Mouse (Mus musculus) kidney, embryonic 16.5 days (tissue): Measurements from ENCODE around the gene Adra1d. TPM values are rescaled to one million over a fixed set of nuclear protein-coding genes. Genes with fewer than 3 reads are reported as not detected.
A peak's percentile ranks its signal among the peaks of the same experiment; 100 is the strongest.

Source experiments
- ATAC-seq: fragments of 200-750 bp; cut with Nextera tagmentation; 2 replicates; pipeline ENCODE4 v1.8.0; 2017; ENCODE audit warnings: moderate TSS enrichment; ENCODE audit not compliant: low FRiP score, low TSS enrichment
- H3K27ac ChIP-seq: fragments of 300-500 bp; sonication (generic); 2 replicates; pipeline ENCODE4 v1.5.1; 2014; ENCODE audit warnings: low read length
- H3K27me3 ChIP-seq: fragments of 300-500 bp; sonication (generic); 2 replicates; pipeline ENCODE4 v1.6.1; 2014; ENCODE audit warnings: low read length, control low read depth, mixed read lengths; ENCODE audit not compliant: insufficient read depth
- H3K36me3 ChIP-seq: fragments of 300-500 bp; sonication (generic); 2 replicates; pipeline ENCODE4 v1.6.1; 2014; ENCODE audit warnings: low read length, control low read depth, mixed read lengths; ENCODE audit not compliant: insufficient read depth
- H3K4me1 ChIP-seq: fragments of 300-500 bp; sonication (generic); 2 replicates; pipeline ENCODE4 v1.6.1; 2014; ENCODE audit warnings: low read length, control low read depth, mixed read lengths; ENCODE audit not compliant: insufficient read depth
- H3K4me2 ChIP-seq: fragments of 300-500 bp; sonication (generic); replicated peaks from 2 replicates; pipeline ENCODE4 v1.6.1; 2014; ENCODE audit warnings: low read depth, low read length
- H3K4me3 ChIP-seq: fragments of 300-500 bp; sonication (generic); 2 replicates; pipeline ENCODE4 v1.5.1; 2014; ENCODE audit warnings: mild to moderate bottlenecking, low read length
- H3K9ac ChIP-seq: fragments of 300-500 bp; sonication (generic); replicated peaks from 2 replicates; pipeline ENCODE4 v1.6.1; 2014; ENCODE audit warnings: low read length
- H3K9me3 ChIP-seq: fragments of 300-500 bp; sonication (generic); 2 replicates; pipeline ENCODE4 v1.6.1; 2016; ENCODE audit warnings: low read length, control low read depth
- WGBS: fragments of 180-500 bp; shearing (Covaris S2); extraction: QIAGEN DNeasy Blood & Tissue Kit; methylation state at CpG from one replicate; pipeline ENCODE4 v1.1.7; 2014; 5-methylcytosine and 5-hydroxymethylcytosine counted together
- polyA plus RNA-seq: library from polyadenylated mRNA; unstranded; fragments of >200 nt; fragmentation: Nextera tagmentation; extraction: Ambion mirVana; gene quantifications from 2 replicates; pipeline ENCODE4 v1.2.1, GENCODE M21; 2015

Gene Adra1d
- polyA plus RNA-seq, 1 experiment from 2014 or later, result 1.4 TPM

DNA sequence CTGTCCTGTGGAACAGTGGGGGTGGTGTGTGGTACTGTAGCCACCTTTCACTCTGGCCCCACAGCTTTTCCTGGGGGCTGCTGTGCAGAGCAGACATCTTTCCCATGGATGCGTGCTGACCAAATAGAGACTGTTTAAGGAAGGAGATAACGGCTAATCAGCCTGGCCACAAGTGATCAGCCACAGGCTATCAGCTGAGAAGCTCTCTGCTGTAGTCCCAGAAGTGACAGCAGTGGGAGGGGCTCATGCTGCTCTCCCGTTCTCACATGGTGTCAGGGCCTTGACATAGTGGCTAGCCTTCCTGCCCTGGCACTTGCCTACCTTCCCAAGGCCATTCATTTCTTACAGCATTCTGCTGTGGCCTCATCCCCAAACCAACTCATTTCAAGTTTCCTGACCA lies 43.3 kb downstream of the Adra1d start:
- peaks cover 10% of the 10 kb centered on the region for H3K36me3 ChIP-seq
- no peaks in the 10 kb centered on the region for H3K27me3 ChIP-seq
- no peaks in the 10 kb centered on the region for H3K4me1 ChIP-seq
- no peak overlapping the region for H3K9ac ChIP-seq
- 58% methylated on average over 3 of the region's 3 CpGs for WGBS
- ATAC-seq, result no peak
- no peak overlapping the region for H3K4me3 ChIP-seq
- H3K4me2 ChIP-seq, result no peak overlapping the region
- H3K27ac ChIP-seq, result no peak overlapping the region
- H3K9me3 ChIP-seq, result no peaks in the 10 kb centered on the region

DNA sequence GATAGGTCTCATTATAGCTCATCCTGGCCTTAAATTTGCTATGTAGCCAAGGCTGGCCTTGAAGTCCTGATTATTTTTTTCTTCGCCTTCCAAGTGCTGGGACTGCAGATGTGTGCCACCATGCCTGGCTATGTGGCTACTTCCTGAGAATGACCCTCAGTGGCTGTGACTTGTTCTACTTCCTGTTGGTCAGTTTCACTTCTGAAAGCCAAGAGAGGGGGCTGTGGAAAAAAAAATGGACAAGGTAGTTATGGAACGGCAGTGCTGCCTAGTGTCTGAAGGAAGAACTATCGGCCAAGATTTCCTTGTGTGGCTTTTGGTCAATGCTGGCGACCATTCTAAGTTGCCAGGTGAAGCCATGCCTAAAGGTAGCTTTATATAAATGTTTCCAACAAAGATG lies 44.5 kb downstream of the Adra1d start:
- Histone ChIP-seq H3K27me3 (no peaks in the 10 kb centered on the region), H3K36me3 (peaks cover 10% of the 10 kb centered on the region), H3K4me1 (no peaks in the 10 kb centered on the region), H3K4me2 (no peak overlapping the region), H3K9me3 (no peaks in the 10 kb centered on the region), H3K4me3 (no peak overlapping the region), H3K27ac (no peak overlapping the region), H3K9ac (no peak overlapping the region)
- 86% methylated on average over 4 of the region's 4 CpGs for WGBS
- ATAC-seq, result no peak

DNA sequence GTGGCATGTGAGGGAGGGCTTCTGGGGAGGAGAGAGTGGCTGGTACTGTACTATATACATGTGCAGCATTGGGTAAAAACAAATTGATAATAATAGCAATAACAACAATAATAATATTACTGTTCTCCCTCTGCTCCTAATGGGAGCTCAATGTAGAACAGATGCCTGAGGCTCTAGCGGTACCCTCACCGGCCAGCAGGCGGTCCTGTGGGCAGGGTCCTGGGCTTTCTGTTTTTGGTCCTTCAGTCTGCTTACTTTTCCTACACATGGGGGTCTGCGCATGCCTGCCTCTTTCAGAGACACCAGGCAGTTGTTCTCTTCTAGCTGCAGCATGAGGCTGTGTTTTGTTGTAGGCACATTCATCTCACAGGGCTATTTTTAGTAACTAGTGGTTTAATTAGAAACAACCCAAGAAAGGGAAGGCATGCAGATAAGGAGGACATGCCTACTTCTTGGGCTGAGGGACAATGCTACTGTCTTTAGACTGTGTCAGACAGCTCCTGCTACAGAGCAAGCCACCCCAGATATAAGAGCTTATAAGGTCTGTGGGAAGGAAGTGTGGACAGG lies 47.9 kb downstream of the Adra1d start:
- ATAC-seq, result no peak
- Histone ChIP-seq H3K4me1 (peaks cover 12% of the 10 kb centered on the region), H3K4me3 (no peak overlapping the region), H3K9me3 (no peaks in the 10 kb centered on the region), H3K9ac (no peak overlapping the region), H3K4me2 (no peak overlapping the region), H3K27me3 (no peaks in the 10 kb centered on the region), H3K27ac (no peak overlapping the region), H3K36me3 (no peaks in the 10 kb centered on the region; the same call in 1 of the 2 replicates)
- WGBS, result 88% methylated on average over 4 of the region's 4 CpGs

DNA sequence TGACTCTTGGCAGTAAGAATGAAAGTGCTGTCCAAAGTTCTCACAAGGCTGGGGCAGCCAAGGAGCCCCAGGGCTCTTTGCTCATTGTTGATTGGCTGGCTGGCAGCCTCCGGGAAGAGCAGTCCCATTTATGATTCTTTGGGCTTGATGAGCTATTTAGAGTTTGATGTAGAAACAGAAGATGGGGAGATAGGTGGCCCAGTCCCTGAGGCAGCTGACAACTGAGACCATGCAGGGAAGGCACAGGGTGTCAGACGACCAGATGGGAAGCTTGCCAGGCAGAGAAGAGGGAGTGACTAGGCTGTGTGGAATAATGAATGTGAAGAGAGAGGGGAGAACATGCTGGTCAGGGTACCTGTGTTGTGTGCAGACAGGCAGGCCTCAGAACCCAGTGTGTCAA lies 48.6 kb downstream of the Adra1d start:
- WGBS, result 44% methylated on average over 2 of the region's 2 CpGs
- H3K4me3 ChIP-seq, result no peak overlapping the region
- H3K9ac ChIP-seq, result no peak overlapping the region

DNA sequence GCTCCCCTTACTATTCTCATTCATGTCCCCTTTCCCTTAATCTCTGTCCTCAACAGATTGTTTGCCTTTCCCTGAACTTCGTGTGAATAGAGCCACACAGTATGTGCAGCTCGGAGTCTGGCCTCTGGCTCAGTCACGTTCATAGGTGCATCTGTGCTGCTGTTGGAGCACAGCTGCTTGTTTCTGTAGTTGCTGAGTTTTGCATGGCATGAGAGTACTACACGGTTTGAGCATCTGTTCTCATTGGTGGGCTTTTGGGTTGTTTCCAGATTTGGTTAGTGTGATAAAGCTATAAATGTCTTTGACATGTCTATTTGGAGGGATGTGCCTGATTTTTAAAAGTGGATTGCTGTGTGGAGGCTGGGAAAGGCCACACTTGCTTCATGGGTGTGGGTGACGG lies 51.6 kb downstream of the Adra1d start:
- Histone ChIP-seq H3K27ac (no peak overlapping the region), H3K27me3 (no peaks in the 10 kb centered on the region), H3K9me3 (no peaks in the 10 kb centered on the region), H3K9ac (no peak overlapping the region), H3K4me1 (peaks cover 25% of the 10 kb centered on the region), H3K4me2 (no peak overlapping the region), H3K4me3 (no peak overlapping the region), H3K36me3 (no peaks in the 10 kb centered on the region)
- 69% methylated on average over 5 of the region's 5 CpGs for WGBS
- ATAC-seq, result no peak

More for the DNA sequence above, 48.6 kb downstream of the Adra1d start:
- Histone ChIP-seq H3K4me1 (peaks cover 12% of the 10 kb centered on the region), H3K9me3 (no peaks in the 10 kb centered on the region), H3K36me3 (no peaks in the 10 kb centered on the region; the same call in 1 of the 2 replicates), H3K27me3 (no peaks in the 10 kb centered on the region), H3K4me2 (no peak overlapping the region), H3K27ac (no peak overlapping the region)
- ATAC-seq, result no peak

DNA sequence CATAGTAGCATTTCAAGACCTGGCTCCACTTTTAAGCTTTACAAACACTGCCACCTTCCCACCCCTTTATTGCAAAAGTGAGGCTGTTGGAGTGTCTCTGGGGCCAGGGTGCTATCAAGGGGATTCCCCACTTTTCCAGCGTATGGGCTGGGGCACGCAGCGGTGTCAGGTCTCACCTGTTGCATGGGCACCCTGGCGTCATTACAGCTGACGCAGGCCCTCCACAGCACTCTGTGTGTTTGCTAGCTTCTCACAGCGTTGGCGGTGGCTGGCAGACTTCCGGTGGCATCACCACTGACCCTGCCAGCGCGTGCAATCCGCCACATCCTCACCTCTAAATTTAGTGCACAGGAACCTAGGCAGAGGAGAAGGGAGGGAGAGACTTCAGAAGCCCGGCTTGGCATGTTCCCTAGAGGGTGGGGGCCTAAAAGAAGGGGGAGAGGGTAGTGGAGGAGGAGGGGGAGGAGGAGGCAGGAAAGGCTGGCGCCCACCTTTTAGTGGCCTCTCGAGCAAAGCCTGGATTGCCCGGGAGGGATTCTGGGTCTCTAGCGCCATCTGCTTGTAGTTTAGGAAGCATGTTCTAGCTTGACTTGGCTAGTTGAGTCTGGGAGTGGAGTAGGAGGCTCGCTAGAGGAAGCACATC lies 52.3 kb downstream of the Adra1d start:
- H3K4me3 ChIP-seq, result peak overlapping the region; percentile 32
- H3K9ac ChIP-seq, result peak overlapping the region; percentile 49
- H3K27ac ChIP-seq, result no peak overlapping the region

DNA sequence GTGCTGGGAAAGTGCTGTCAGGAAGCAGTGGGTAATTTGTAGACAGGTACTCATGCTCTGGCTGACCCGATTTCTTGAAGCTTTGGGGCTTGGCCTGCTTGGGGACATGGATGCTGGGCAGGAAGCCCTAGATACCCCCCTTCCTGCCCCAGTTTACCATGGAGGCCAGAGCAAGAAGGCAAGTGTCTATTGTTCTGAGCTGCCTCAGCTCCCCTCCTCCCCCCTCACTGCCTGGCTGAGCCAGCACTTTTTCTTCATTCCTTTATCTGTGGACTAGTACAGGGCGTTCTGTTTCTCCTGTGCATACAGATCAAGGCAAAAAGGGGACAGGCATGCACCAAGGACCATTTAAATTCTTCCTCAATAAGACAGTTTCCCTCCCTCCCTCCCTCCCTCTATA lies 53.6 kb downstream of the Adra1d start:
- ATAC-seq, result no peak
- Histone ChIP-seq H3K27ac (no peak overlapping the region), H3K27me3 (no peaks in the 10 kb centered on the region), H3K4me3 (no peak overlapping the region), H3K4me2 (no peak overlapping the region), H3K9ac (no peak overlapping the region), H3K36me3 (no peaks in the 10 kb centered on the region), H3K9me3 (no peaks in the 10 kb centered on the region), H3K4me1 (peaks cover 30% of the 10 kb centered on the region)
- 50% methylated on average over 2 of the region's 2 CpGs for WGBS

More for the DNA sequence above, 52.3 kb downstream of the Adra1d start:
- H3K4me2 ChIP-seq, result peak overlapping the region; percentile 62
- no peaks in the 10 kb centered on the region for H3K9me3 ChIP-seq
- no peaks in the 10 kb centered on the region for H3K36me3 ChIP-seq
- no peaks in the 10 kb centered on the region for H3K27me3 ChIP-seq
- peaks cover 29% of the 10 kb centered on the region for H3K4me1 ChIP-seq
- peak; percentile 61 for ATAC-seq
- WGBS, result 14% methylated on average over 17 of the region's 17 CpGs

DNA sequence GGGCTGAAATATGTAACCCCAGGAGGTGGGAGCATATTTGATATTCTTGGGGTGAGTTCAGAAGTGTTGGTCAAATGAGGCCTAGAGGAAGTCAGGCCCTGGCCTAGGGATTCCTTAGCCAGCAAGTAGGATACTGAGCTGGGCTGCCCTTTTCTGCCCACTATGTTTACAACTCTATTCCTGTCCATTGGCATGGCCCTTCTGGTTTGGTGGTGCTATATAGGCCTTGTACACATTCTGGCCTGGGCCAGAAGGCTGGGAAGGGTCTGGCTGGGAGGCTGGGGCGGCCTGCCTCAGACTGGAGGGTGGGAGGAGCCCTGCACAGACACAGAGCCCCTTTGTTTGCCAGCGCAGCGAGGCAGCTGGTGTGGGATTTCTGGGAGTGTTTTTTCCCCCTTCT lies 55.7 kb downstream of the Adra1d start:
- ATAC-seq, result no peak
- no peaks in the 10 kb centered on the region for H3K36me3 ChIP-seq
- no peak overlapping the region for H3K9ac ChIP-seq
- 25% methylated on average over 3 of the region's 3 CpGs for WGBS
- no peaks in the 10 kb centered on the region for H3K27me3 ChIP-seq
- no peak overlapping the region for H3K4me3 ChIP-seq
- H3K4me1 ChIP-seq, result peaks cover 30% of the 10 kb centered on the region
- H3K27ac ChIP-seq, result no peak overlapping the region
- H3K4me2 ChIP-seq, result no peak overlapping the region
- no peaks in the 10 kb centered on the region for H3K9me3 ChIP-seq

DNA sequence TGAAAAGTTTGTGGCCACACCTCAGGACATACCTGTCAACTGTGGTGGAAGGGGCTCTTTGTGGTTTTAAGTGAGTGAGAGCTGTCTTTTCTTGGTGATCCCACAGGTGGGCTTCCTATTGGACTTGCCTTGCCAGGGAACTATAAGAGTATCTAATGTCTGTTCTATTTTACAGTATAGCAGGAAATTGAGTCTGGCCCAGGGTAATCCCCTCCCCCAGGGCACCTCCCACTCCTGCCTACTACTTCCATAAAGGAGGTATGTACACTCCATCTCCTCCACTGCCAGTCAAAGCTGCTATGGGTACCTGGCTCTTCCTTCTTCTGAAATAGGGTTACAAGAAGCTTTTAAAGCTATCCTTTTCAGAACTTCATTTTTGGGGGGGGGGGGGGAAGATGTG lies 56.7 kb downstream of the Adra1d start:
- H3K27ac ChIP-seq, result no peak overlapping the region
- no peak overlapping the region for H3K9ac ChIP-seq
- no peaks in the 10 kb centered on the region for H3K9me3 ChIP-seq
- H3K4me2 ChIP-seq, result no peak overlapping the region
- ATAC-seq, result no peak
- no peaks in the 10 kb centered on the region for H3K27me3 ChIP-seq
- H3K4me1 ChIP-seq, result peaks cover 28% of the 10 kb centered on the region
- no peak overlapping the region for H3K4me3 ChIP-seq
- H3K36me3 ChIP-seq, result no peaks in the 10 kb centered on the region

DNA sequence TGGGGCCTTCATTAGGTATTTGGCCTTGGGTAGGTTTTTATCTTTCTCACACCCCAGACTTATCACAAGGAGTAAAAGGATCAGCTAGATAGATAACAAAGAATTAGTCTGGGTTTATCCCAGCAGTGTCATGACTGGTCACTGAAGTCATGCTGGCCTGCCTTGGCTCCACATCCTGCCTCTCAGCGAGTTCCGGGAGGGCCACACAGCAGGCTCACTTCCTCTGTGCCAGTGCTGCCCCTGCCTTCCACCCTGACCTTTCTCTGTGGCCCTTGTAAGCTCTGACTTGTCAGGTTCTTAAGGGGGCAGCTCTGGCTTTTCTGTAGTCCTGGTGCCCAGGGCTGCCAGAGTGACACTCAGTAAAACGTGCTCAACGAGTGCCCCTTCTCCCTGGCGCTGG lies 59.5 kb downstream of the Adra1d start:
- Histone ChIP-seq H3K27ac (no peak overlapping the region), H3K4me3 (no peak overlapping the region), H3K4me1 (peaks cover 18% of the 10 kb centered on the region), H3K36me3 (no peaks in the 10 kb centered on the region), H3K4me2 (no peak overlapping the region), H3K27me3 (no peaks in the 10 kb centered on the region), H3K9me3 (no peaks in the 10 kb centered on the region), H3K9ac (no peak overlapping the region)
- ATAC-seq, result no peak
- 73% methylated on average over 5 of the region's 5 CpGs for WGBS
